Mouse (Mus musculus): ENCODE measurements at regions not wholly inside any gene's neighbourhood (a gene's known extent, or its start where the extent isn't known, plus 50 kb on each side); places are given as distances from the start of the nearest gene placed in this dataset.

DNA sequence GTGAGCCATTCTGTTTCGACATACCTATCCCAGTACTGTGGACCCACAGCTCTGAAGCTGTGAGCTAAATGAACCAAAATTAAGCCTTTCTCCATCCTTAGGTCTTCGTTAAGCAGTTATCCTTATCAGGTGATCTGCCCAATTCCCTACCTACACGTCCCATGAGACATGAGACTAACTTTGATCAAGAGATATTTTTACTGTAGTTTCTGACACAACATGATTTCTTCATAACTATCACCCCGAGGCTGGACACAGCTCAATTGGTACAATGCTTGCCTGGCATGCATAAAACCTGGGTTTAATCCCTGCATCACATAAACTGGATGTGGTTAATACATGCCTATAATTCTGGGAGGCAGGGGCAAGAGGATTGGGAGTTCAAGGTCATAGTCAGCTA is 82.2 kb upstream of the Elovl6 start:
- no peak for DNase-seq (ENCODE audit: low spot score in 2 of 2)

DNA sequence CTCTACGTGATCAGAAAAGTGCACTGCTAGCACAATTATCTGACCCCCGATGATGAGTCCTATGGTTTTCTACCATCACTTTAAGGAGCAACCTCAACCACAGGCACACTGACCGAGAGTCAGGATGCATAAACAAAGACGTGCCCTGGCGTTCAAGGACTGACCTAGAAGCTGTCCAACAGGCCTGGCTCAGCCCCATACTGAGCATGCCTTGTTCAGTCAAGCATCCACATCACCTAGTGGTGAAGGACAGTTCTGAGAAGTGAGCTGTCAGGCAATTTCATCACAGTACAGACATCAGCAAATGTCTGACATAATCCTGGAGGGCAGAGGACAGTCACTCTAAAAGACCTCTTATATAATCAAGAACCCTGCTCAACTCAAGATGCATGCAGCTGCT is 81.5 kb upstream of the Elovl6 start:
- no peak for DNase-seq (ENCODE audit: low spot score in 2 of 2)

DNA sequence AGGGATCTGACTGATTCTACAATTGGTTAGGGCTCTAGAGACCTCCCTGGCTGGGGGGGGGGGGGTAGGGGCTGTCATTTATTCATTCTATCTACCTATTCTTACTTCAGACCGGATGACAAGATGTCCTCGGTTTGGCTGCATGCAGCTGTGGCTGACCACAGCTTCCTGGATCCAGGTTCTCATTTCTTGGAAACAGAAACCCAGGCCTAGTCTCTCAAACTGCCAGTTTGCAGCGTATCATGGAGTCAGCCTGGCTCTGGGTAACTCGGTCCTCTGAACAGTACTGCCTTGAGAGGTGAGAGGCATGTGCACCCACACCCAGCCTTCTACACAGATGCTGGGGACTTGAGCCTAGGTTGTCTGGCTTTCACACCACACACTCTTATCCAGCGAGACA is 62.1 kb upstream of the Elovl6 start:
- DNase-seq (ENCODE audit: low spot score in 2 of 2) = no peak

DNA sequence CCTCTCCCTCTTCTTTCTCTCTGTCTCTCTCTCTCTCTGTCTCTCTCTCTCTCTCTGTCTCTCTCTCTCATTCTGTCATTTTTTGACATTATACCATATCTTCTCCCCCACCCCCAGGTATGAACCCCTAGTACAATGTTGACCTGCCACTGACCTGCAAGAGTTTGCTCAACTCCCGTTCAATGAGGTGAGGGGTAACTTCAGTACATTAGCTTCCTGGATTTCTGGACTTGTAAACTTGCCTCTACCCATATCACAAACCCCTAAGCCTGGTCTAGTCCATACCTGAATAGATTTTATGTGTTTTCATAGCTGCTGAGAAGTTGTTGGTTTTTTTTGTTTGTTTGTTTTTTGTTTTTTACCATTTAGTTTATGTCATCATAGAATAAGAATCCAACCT is 60.8 kb upstream of the Elovl6 start:
- no peak for DNase-seq (ENCODE audit: low spot score in 2 of 2)

DNA sequence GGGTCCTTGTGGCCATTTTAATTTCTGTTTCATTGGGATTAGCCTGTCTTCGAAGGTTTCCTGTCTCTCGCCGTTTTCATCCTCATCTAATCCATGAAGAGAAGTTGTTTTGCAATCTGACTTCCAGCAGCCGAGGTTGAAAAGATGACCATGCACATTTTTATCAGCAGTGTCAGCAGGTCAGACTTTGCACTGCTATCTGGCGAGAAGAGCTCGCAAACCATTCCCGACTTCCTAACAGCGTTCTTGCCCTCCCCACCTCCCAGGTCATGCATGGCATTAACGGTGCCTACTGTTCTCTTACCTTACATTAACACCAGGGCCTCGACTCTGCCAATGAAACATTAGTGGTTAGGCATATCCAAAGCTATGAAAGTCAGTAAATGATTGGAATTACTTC is 60.1 kb upstream of the Elovl6 start:
- DNase-seq (ENCODE audit: low spot score in 2 of 2) = no peak

DNA sequence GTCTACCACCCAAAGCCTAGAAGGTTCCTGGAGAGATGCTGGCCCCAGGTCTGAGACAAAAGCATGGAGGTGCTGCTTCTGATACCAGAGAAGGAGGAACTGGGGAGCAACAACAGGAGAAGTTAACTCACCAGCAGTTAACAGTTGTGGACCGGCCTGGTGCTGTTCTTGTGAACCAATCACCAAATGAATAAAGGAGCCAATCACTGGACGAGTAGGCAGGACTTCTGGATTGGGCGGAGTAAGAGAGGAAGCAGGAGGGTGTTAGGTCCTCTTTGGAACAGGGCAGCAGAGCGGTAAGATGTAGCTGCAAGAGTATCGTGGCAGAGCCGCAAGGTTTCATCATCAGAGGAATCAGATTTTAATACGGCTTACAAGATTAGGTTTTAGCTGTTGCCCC is 57.7 kb upstream of the Elovl6 start:
- DNase-seq (ENCODE audit: low spot score in 2 of 2) = no peak

DNA sequence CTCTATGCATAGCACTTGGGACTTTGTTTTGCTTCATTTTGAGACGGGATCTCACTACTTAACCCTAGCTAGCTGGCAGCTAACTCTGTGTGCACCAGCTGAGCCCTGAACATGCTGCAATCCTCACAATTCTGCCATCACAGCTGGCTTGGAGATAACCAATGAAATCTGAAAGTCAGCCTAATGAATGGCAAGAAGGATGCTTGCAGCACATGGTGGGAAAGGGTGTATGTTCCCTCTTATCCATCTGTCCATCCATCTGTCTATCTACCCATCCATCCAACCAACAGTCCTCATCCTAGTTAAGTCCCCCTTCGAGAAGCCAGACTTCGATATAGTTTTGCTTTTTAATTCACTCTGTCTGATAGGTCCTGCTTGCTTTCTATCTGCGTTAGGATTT is 55.9 kb upstream of the Elovl6 start:
- DNase-seq (ENCODE audit: low spot score in 2 of 2) = no peak

DNA sequence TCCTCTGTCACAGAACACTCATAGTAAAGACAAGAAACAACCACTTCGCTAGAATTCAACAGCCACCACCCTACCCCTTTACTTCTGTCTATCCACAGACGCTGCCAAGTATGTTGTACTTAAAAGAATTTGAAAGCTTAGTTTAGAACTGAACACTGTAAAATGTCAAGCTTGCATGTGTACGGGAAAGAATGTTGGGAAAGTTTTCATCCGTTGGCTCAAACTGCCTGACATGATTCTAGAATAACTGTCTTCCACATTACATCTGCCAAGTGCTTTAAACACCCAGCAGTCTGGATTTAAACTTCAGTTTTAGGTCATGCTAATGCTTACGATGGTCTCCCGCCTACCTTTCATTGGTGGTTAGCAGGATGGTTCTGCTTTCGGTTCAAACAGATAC is 54.1 kb upstream of the Elovl6 start:
- DNase-seq (ENCODE audit: low spot score in 2 of 2) = no peak

DNA sequence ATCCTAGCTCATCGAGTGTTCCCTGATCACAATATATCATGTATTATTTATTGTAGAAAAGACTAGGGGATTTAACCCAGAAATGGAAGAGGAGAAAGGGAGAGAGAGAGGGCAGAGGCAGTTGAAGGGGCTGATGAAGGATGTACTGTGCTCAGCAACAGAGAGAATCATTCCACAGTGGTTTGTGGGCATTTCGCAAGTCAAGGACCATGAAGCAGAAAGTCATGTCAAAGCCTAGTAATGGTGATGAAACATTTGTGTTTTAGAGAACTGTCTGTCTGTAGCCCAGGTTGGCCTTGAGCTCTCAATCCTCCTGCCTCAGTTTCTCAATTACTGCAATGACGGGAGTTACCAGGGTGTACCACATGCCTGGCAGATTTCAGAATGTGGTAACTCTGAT is 50.9 kb upstream of the Elovl6 start:
- no peak for DNase-seq (ENCODE audit: low spot score in 2 of 2)
